Mouse (Mus musculus) stomach, embryonic 14.5 days (tissue): ENCODE results near the gene Ensa. TPM values are rescaled to one million over a fixed set of nuclear protein-coding genes. Genes with fewer than 3 reads are reported as not detected.

Experiments used
- ATAC-seq: fragments of 200-750 bp; cut with Nextera tagmentation; 2 replicates; pipeline ENCODE4 v1.8.0; 2017; ENCODE audit warnings: low read depth, moderate TSS enrichment; ENCODE audit not compliant: insufficient number of reproducible peaks, insufficient read depth, low FRiP score
- H3K27ac ChIP-seq: fragments of 300-500 bp; sonication (generic); 2 replicates; pipeline ENCODE4 v1.5.1; 2014; ENCODE audit warnings: mild to moderate bottlenecking, low read length, moderate library complexity, mixed read lengths
- H3K27me3 ChIP-seq: fragments of 300-500 bp; sonication (generic); 2 replicates; pipeline ENCODE4 v1.6.1; 2014; ENCODE audit warnings: low read length, control low read depth, mixed read lengths; ENCODE audit not compliant: control insufficient read depth, insufficient read depth
- H3K36me3 ChIP-seq: fragments of 300-500 bp; sonication (generic); 2 replicates; pipeline ENCODE4 v1.6.1; 2014; ENCODE audit warnings: mild to moderate bottlenecking, control low read depth, low read length, moderate library complexity, mixed read lengths; ENCODE audit not compliant: control insufficient read depth, insufficient read depth
- H3K4me1 ChIP-seq: fragments of 300-500 bp; sonication (generic); 2 replicates; pipeline ENCODE4 v1.6.1; 2014; ENCODE audit warnings: low read length, control low read depth, mixed read lengths; ENCODE audit not compliant: control insufficient read depth, insufficient read depth
- H3K4me2 ChIP-seq: fragments of 300-500 bp; sonication (generic); replicated peaks from 2 replicates; pipeline ENCODE4 v1.6.1; 2014; ENCODE audit warnings: low read depth, low read length, control low read depth
- H3K4me3 ChIP-seq: fragments of 300-500 bp; sonication (generic); 2 replicates; pipeline ENCODE4 v1.5.1; 2014; ENCODE audit warnings: low read depth, low read length, control low read depth
- H3K9ac ChIP-seq: fragments of 300-500 bp; sonication (generic); replicated peaks from 2 replicates; pipeline ENCODE4 v1.6.1; 2014; ENCODE audit warnings: low read depth, mild to moderate bottlenecking, control low read depth, low read length, moderate library complexity, mixed read lengths
- H3K9me3 ChIP-seq: fragments of 300-500 bp; sonication (generic); 2 replicates; pipeline ENCODE4 v1.6.1; 2016; ENCODE audit warnings: low read depth, low read length, control low read depth; ENCODE audit not compliant: control insufficient read depth
- WGBS: fragments of 180-500 bp; shearing (Covaris S2); extraction: QIAGEN DNeasy Blood & Tissue Kit; methylation state at CpG from one replicate; pipeline ENCODE4 v1.1.7; 2014; 5-methylcytosine and 5-hydroxymethylcytosine counted together
- polyA plus RNA-seq: library from polyadenylated mRNA; unstranded; fragments of >200 nt; fragmentation: Nextera tagmentation; extraction: Ambion mirVana; gene quantifications from 2 replicates; pipeline ENCODE4 v1.2.1, GENCODE M21; 2014

Ensa gene
- polyA plus RNA-seq, 1 experiment from 2014 or later, result 76.3 TPM

GRCm38 (mm10) chr3:95676745-95677419 is 52.1 kb downstream of the Ensa start:
- H3K4me2 ChIP-seq, result no peak overlapping the region
- ATAC-seq, result no peak
- H3K36me3 ChIP-seq, result no peaks in the 10 kb centered on the region
- no peaks in the 10 kb centered on the region for H3K27me3 ChIP-seq
- peaks cover 53% of the 10 kb centered on the region for H3K4me1 ChIP-seq
- H3K9me3 ChIP-seq, result no peaks in the 10 kb centered on the region
- H3K27ac ChIP-seq, result no peak overlapping the region
- 63% methylated on average over 15 of the region's 15 CpGs for whole genome bisulfite sequencing
- no peak overlapping the region for H3K4me3 ChIP-seq
- no peak overlapping the region for H3K9ac ChIP-seq

- WGBS, result 76% methylated on average over 19 of the region's 19 CpGs
- no peak overlapping the region for H3K27ac ChIP-seq
- no peaks in the 10 kb centered on the region for H3K9me3 ChIP-seq
- H3K27me3 ChIP-seq, result no peaks in the 10 kb centered on the region
- peaks cover 46% of the 10 kb centered on the region for H3K4me1 ChIP-seq
- ATAC-seq, result no peak
- no peaks in the 10 kb centered on the region for H3K36me3 ChIP-seq
- H3K9ac ChIP-seq, result no peak overlapping the region
- no peak overlapping the region for H3K4me2 ChIP-seq
- H3K4me3 ChIP-seq, result no peak overlapping the region
Measured at GRCm38 (mm10) chr3:95677420-95678090, 52.8 kb downstream of the Ensa start.

GRCm38 (mm10) chr3:95679551-95679950 is 54.8 kb downstream of the Ensa start:
- no peak overlapping the region for H3K4me3 ChIP-seq
- H3K36me3 ChIP-seq, result no peaks in the 10 kb centered on the region
- H3K4me1 ChIP-seq, result peaks cover 26% of the 10 kb centered on the region
- 90% methylated on average over 8 of the region's 8 CpGs for WGBS
- no peaks in the 10 kb centered on the region for H3K27me3 ChIP-seq
- H3K4me2 ChIP-seq, result no peak overlapping the region
- no peak overlapping the region for H3K27ac ChIP-seq
- ATAC-seq, result no peak
- H3K9ac ChIP-seq, result no peak overlapping the region
- no peaks in the 10 kb centered on the region for H3K9me3 ChIP-seq

GRCm38 (mm10) chr3:95680673-95681072 is 55.9 kb downstream of the Ensa start:
- WGBS, result 68% methylated on average over 6 of the region's 6 CpGs
- H3K4me1 ChIP-seq, result peaks cover 17% of the 10 kb centered on the region

GRCm38 (mm10) chr3:95681365-95681764 is 56.6 kb downstream of the Ensa start:
- no peak overlapping the region for H3K9ac ChIP-seq
- H3K4me1 ChIP-seq, result peaks cover 10% of the 10 kb centered on the region; the same call in 1 of the 2 replicates
- H3K4me2 ChIP-seq, result no peak overlapping the region

More at GRCm38 (mm10) chr3:95680673-95681072, 55.9 kb downstream of the Ensa start:
- Histone ChIP-seq H3K9me3 (no peaks in the 10 kb centered on the region), H3K9ac (no peak overlapping the region), H3K36me3 (no peaks in the 10 kb centered on the region), H3K4me3 (no peak overlapping the region), H3K27me3 (no peaks in the 10 kb centered on the region), H3K27ac (no peak overlapping the region), H3K4me2 (no peak overlapping the region)
- no peak for ATAC-seq

More at GRCm38 (mm10) chr3:95681365-95681764, 56.6 kb downstream of the Ensa start:
- ATAC-seq, result no peak
- H3K27me3 ChIP-seq, result no peaks in the 10 kb centered on the region
- no peak overlapping the region for H3K4me3 ChIP-seq
- no peaks in the 10 kb centered on the region for H3K36me3 ChIP-seq
- H3K9me3 ChIP-seq, result no peaks in the 10 kb centered on the region
- H3K27ac ChIP-seq, result no peak overlapping the region
- 51% methylated on average over 11 of the region's 11 CpGs for WGBS

Other genes starting within 250 kb of the Ensa start
- gene 4930558C23Rik, start 222.2 kb upstream of the Ensa start, polyA plus RNA-seq, result 0.74 TPM in 1 of 2 replicates, not detected in the other
- 30.2 and 33.0 TPM in 2 replicates for gene Arnt, start 190.6 kb upstream of the Ensa start, polyA plus RNA-seq
- gene Ctsk, start 125.7 kb upstream of the Ensa start, polyA plus RNA-seq, result 12.7 and 13.3 TPM in 2 replicates
- gene Ctss, start 98.2 kb upstream of the Ensa start, polyA plus RNA-seq, result 20.3 and 24.5 TPM in 2 replicates
- not detected in 2 replicates for gene Hormad1, start 65.3 kb upstream of the Ensa start, polyA plus RNA-seq
- 37.0 and 38.0 TPM in 2 replicates for gene Golph3l, start 36.1 kb upstream of the Ensa start, polyA plus RNA-seq
- 47.0 and 61.2 TPM in 2 replicates for gene Mcl1, start 33.8 kb downstream of the Ensa start, polyA plus RNA-seq
- 3.1 and 5.3 TPM in 2 replicates for gene Adamtsl4, start 62.9 kb downstream of the Ensa start, polyA plus RNA-seq
- gene Ecm1, start 114.6 kb downstream of the Ensa start, polyA plus RNA-seq, result 27.0 and 35.8 TPM in 2 replicates
- gene Tars2, start 135.2 kb downstream of the Ensa start, polyA plus RNA-seq, result 46.8 and 47.5 TPM in 2 replicates
- gene Rprd2, start 193.9 kb downstream of the Ensa start, polyA plus RNA-seq, result 24.8 and 24.9 TPM in 2 replicates
- 54.2 and 55.5 TPM in 2 replicates for gene Prpf3, start 230.9 kb downstream of the Ensa start, polyA plus RNA-seq
- gene Mrps21, start 246.5 kb downstream of the Ensa start, polyA plus RNA-seq, result 339 and 352 TPM in 2 replicates